Mouse (Mus musculus): ENCODE data around the gene 2310022B05Rik.

DNA sequence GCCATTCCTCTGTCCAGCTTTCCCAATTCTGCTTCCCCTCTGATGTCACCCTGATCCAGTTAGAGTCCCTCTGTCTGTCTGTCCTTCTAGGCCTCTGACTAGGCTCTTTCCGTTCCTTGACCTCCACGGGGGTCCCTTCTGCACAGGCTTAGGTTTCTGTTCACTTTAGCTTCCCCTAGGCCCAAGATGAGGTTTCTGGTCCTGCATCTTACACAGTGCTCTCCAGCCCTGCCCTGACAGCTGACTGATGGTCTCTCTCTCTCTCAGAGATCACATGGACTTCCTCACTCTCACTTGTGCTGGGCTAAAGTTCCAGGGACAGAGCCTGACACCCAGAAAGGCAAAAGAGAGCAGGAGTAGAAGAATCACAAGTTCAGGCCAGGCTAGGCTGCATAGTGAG, 76.6 kb downstream of the 2310022B05Rik start:
- TF ChIP-seq CTCF (IDR thresholded peaks at IDR 0.05) (no peak), POLR2A (IDR thresholded peaks at IDR 0.05; ENCODE audit: insufficient read depth, low read depth, low read length) (no peak)
